In the genomic region with DNA sequence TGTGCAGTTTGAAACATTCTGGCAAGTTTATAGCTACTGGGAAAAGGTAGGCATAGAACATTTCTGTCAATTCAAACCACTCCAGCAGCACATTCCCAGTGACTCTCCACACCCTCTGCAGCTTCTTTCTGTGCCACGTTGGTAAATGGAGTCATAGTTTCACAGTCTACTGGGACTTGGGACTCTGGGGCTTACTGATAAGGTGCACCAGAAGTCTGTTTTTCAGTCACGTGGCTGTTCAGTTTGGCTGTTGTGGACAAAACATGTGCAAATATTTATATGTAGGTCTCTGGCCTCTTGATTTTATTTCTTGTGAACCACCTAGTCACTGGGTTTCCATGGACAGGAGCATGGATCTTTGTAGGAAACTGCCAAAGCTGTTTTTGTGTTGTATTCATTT, we compare ENCODE assay signal across 26 mouse cellular contexts. TPM values are rescaled to one million over a fixed set of nuclear protein-coding genes. Genes with fewer than 3 reads are reported as not detected.
DNase-seq lines count a peak whose midpoint lies in the region; ATAC-seq lines count a peak whose summit lies in the region.
"Had no signal": no experiment of that assay in that cellular context is flagged by ENCODE, and none has a peak within 500 bp of the region (broad histone marks: within the 10 kb centered on the region; RNA-seq: fewer than 3 reads in every experiment).

No protein-coding gene starts in this region.

- H3K27me3 ChIP-seq in liver, embryonic 11.5 days (replicated peaks; ENCODE audit: control insufficient read depth, insufficient read depth, low read length): no peaks in the 10 kb centered on the region
- H3K27me3 ChIP-seq: embryonic facial prominence, embryonic 12.5 days; heart, embryonic 13.5 days; hindbrain, embryonic 13.5 days; limb, embryonic 13.5 days; midbrain, embryonic 13.5 days; neural tube, embryonic 12.5 days had no signal

- H3K36me3 ChIP-seq in liver, embryonic 11.5 days (ENCODE audit: control insufficient read depth, insufficient read depth, low read length): peaks cover 42% of the 10 kb centered on the region

- H3K9me3 ChIP-seq in liver, embryonic 11.5 days (ENCODE audit: control insufficient read depth, low read length): no peaks in the 10 kb centered on the region
- H3K9me3 ChIP-seq: embryonic facial prominence, embryonic 12.5 days; heart, embryonic 13.5 days; hindbrain, embryonic 13.5 days; limb, embryonic 13.5 days; midbrain, embryonic 13.5 days; neural tube, embryonic 12.5 days had no signal

- 45% methylated on average over 2 of the region's 2 CpGs for WGBS in liver, embryonic 11.5 days

- H3K4me1 ChIP-seq in liver, embryonic 11.5 days (replicated peaks; ENCODE audit: control insufficient read depth, insufficient read depth, low read length): no peaks in the 10 kb centered on the region; the same call in none of the 2 replicates
- H3K4me1 ChIP-seq: embryonic facial prominence, embryonic 12.5 days; neural tube, embryonic 12.5 days had no signal

- no peak overlapping the region for H3K4me3 ChIP-seq in liver, embryonic 11.5 days (ENCODE audit: low read depth, low read length)
- H3K4me3 ChIP-seq: embryonic facial prominence, embryonic 12.5 days; heart, embryonic 13.5 days; hindbrain, embryonic 13.5 days; limb, embryonic 13.5 days; midbrain, embryonic 13.5 days; neural tube, embryonic 12.5 days had no signal

- no peak overlapping the region for H3K4me2 ChIP-seq in liver, embryonic 11.5 days
- H3K4me2 ChIP-seq: embryonic facial prominence, embryonic 12.5 days; heart, embryonic 13.5 days; hindbrain, embryonic 13.5 days; limb, embryonic 13.5 days; midbrain, embryonic 13.5 days; neural tube, embryonic 12.5 days had no signal

- ATAC-seq in erythroblast, adult 5-6 weeks (replicated peaks; ENCODE audit: low FRiP score, poor library complexity, severe bottlenecking): peak; percentile 87
- ATAC-seq in liver, embryonic 11.5 days (replicated peaks; ENCODE audit: low FRiP score): peak; percentile 92
- peak; percentile 83 for ATAC-seq in megakaryocyte progenitor cell, adult 5-6 weeks (replicated peaks; ENCODE audit: poor library complexity)
- ATAC-seq in CD4-positive, CD25-positive, alpha-beta regulatory T cell, adult 4 months: no peak
- ATAC-seq: forebrain, postnatal 0 days; midbrain, embryonic 13.5 days had no signal

- H3K27ac ChIP-seq in liver, embryonic 11.5 days (ENCODE audit: low read depth, low read length): peak overlapping the region; percentile 10
- H3K27ac ChIP-seq: embryonic facial prominence, embryonic 12.5 days; hindbrain, embryonic 13.5 days; limb, embryonic 13.5 days; midbrain, embryonic 13.5 days; neural tube, embryonic 12.5 days had no signal

- H3K9ac ChIP-seq in liver, embryonic 11.5 days (ENCODE audit: low read depth, low read length): no peak overlapping the region
- H3K9ac ChIP-seq: embryonic facial prominence, embryonic 12.5 days; forebrain, postnatal 0 days; heart, embryonic 13.5 days; hindbrain, embryonic 13.5 days; limb, embryonic 13.5 days; midbrain, embryonic 13.5 days; neural tube, embryonic 12.5 days had no signal

- peak; percentile 50 for DNase-seq in c-Kit-negative CD71-positive TER-119-positive erythroid progenitor cells, embryonic 14.5 days (ENCODE audit: low read depth, low spot score)
- no peak for DNase-seq in liver, embryonic 11.5 days (ENCODE audit: low spot score)
- no peak for DNase-seq in T-cell, adult 2 months (ENCODE audit: low spot score)
- DNase-seq in layer of hippocampus, adult 8-10 months (ENCODE audit: low spot score in 2 of 2): no peak
- DNase-seq: cerebellum, adult 9-10 months; forebrain, postnatal 0 days; kidney, postnatal 4 days; right cerebral cortex, adult 18-20 months; spleen, adult 18-20 months had no signal

RNA-seq across cellular contexts. Expression of a gene that starts 23.6 kb away (rescaled TPM):
- 17.8 and 22.3 TPM in 2 replicates for total RNA-seq in erythroblast, adult 5-6 weeks (2015; ENCODE audit: low replicate concordance)
- total RNA-seq in erythroblast, adult 5-6 weeks (2017; ENCODE audit: low replicate concordance): 24.5 and 26.5 TPM in 2 replicates
- 75.7 and 77.6 TPM in 2 replicates for polyA plus RNA-seq in liver, embryonic 11.5 days (2014; fragmentation: Nextera tagmentation; extraction: Ambion mirVana)
- total RNA-seq in megakaryocyte progenitor cell, adult 5-6 weeks (2015): 68.2 and 73.9 TPM in 2 replicates
- 113 and 114 TPM in 2 replicates for total RNA-seq in megakaryocyte progenitor cell, adult 5-6 weeks (2017)
- 10 to 100 TPM; 54.0 to 57.5 (median 55.3) TPM for total RNA-seq in layer of hippocampus, adult 8-10 months (2022)
- polyA plus RNA-seq in CD4-positive, CD25-positive, alpha-beta regulatory T cell, adult 4 months (2017; shearing (Covaris generic)): 10 to 100 TPM; 89.2 to 97.8 TPM

RNA-seq across cellular contexts. Expression of a gene that starts 34.6 kb away (rescaled TPM):
- total RNA-seq in erythroblast, adult 5-6 weeks (2015; ENCODE audit: low replicate concordance): not detected in 2 replicates
- total RNA-seq in erythroblast, adult 5-6 weeks (2017; ENCODE audit: low replicate concordance): not detected in 2 replicates
- not detected in 2 replicates for polyA plus RNA-seq in liver, embryonic 11.5 days (2014; fragmentation: Nextera tagmentation; extraction: Ambion mirVana)
- total RNA-seq in megakaryocyte progenitor cell, adult 5-6 weeks (2015): not detected in 2 replicates
- total RNA-seq in megakaryocyte progenitor cell, adult 5-6 weeks (2017): not detected in 2 replicates
- not detected for total RNA-seq in layer of hippocampus, adult 8-10 months (2022)
- polyA plus RNA-seq in CD4-positive, CD25-positive, alpha-beta regulatory T cell, adult 4 months (2017; shearing (Covaris generic)): under 1 TPM; 0.38 to 0.71 TPM
- total RNA-seq: forebrain, postnatal 0 days; gastrocnemius, adult 18-20 months; heart, postnatal 25 days; layer of hippocampus, postnatal 10 days; left cerebral cortex, postnatal 10 days had no signal
- polyA plus RNA-seq: embryonic facial prominence, embryonic 12.5 days; forebrain, postnatal 0 days; heart, embryonic 13.5 days; kidney, embryonic 14.5 days; limb, embryonic 13.5 days; lung, embryonic 16.5 days; midbrain, embryonic 13.5 days; neural tube, embryonic 12.5 days; stomach, embryonic 16.5 days; urinary bladder, adult 2 months had no signal

RNA-seq across cellular contexts. Expression of a gene that starts 40.8 kb away (rescaled TPM):
- 2.9 and 3.1 TPM in 2 replicates for total RNA-seq in erythroblast, adult 5-6 weeks (2015; ENCODE audit: low replicate concordance)
- total RNA-seq in erythroblast, adult 5-6 weeks (2017; ENCODE audit: low replicate concordance): 2.0 and 3.6 TPM in 2 replicates
- polyA plus RNA-seq in liver, embryonic 11.5 days (2014; fragmentation: Nextera tagmentation; extraction: Ambion mirVana): 36.6 and 41.1 TPM in 2 replicates
- total RNA-seq in megakaryocyte progenitor cell, adult 5-6 weeks (2015): 18.8 and 19.4 TPM in 2 replicates
- total RNA-seq in megakaryocyte progenitor cell, adult 5-6 weeks (2017): 27.5 and 30.8 TPM in 2 replicates
- total RNA-seq in layer of hippocampus, adult 8-10 months (2022): 10 to 100 TPM; 19.6 to 23.5 (median 20.0) TPM
- polyA plus RNA-seq in CD4-positive, CD25-positive, alpha-beta regulatory T cell, adult 4 months (2017; shearing (Covaris generic)): 1 to 10 TPM; 6.5 to 7.8 TPM

RNA-seq across cellular contexts. Expression of a gene that starts 43.9 kb away (rescaled TPM):
- total RNA-seq in erythroblast, adult 5-6 weeks (2015; ENCODE audit: low replicate concordance): 24.0 and 27.7 TPM in 2 replicates
- total RNA-seq in erythroblast, adult 5-6 weeks (2017; ENCODE audit: low replicate concordance): 7.5 and 16.2 TPM in 2 replicates
- 178 and 190 TPM in 2 replicates for polyA plus RNA-seq in liver, embryonic 11.5 days (2014; fragmentation: Nextera tagmentation; extraction: Ambion mirVana)
- total RNA-seq in megakaryocyte progenitor cell, adult 5-6 weeks (2015): 76.5 and 83.3 TPM in 2 replicates
- total RNA-seq in megakaryocyte progenitor cell, adult 5-6 weeks (2017): 52.2 and 52.3 TPM in 2 replicates
- 10 to 100 TPM; 30.8 to 33.8 (median 32.8) TPM for total RNA-seq in layer of hippocampus, adult 8-10 months (2022)
- polyA plus RNA-seq in CD4-positive, CD25-positive, alpha-beta regulatory T cell, adult 4 months (2017; shearing (Covaris generic)): 10 to 100 TPM; 66.8 to 74.2 TPM

Comparison
In these comparisons a context has a peak if more than half of its experiments do, and no peak if none do; other contexts are left out.
1. RNA of a gene that starts 40.8 kb away (total RNA-seq): 18.8 to 30.8 TPM in megakaryocyte progenitor cell, adult 5-6 weeks and 19.6 to 23.5 TPM in layer of hippocampus, adult 8-10 months; 2.0 to 3.6 TPM in erythroblast, adult 5-6 weeks; every median in the first group is over 4 times any median in the second.